Mouse (Mus musculus) stomach, adult 2 months (tissue): ENCODE results near the gene Fam209. TPM values are rescaled to one million over a fixed set of nuclear protein-coding genes. Genes with fewer than 3 reads are reported as not detected.

Experiments
- polyA plus RNA-seq: library from polyadenylated mRNA; depleted of rRNA; stranded (reverse); fragments of >200 nt; gene quantifications from 2 replicates; pipeline ENCODE4 v1.2.3, GENCODE M21; 2012; rRNA removed

The Fam209 gene
- polyA plus RNA-seq = 0.19 TPM in 1 of 2 replicates, not detected in the other

GRCm38 (mm10) chr2:172472318-172472717, at the start of gene Fam209:
Gene Fam209, plus strand, starts transcription at chr2:172472520.

GRCm38 (mm10) chr2:172439843-172440639, 32.3 kb upstream of the Fam209 start, which contains the start of gene Rtf2:
Gene Rtf2, plus strand, starts transcription at chr2:172440556.

DNA sequence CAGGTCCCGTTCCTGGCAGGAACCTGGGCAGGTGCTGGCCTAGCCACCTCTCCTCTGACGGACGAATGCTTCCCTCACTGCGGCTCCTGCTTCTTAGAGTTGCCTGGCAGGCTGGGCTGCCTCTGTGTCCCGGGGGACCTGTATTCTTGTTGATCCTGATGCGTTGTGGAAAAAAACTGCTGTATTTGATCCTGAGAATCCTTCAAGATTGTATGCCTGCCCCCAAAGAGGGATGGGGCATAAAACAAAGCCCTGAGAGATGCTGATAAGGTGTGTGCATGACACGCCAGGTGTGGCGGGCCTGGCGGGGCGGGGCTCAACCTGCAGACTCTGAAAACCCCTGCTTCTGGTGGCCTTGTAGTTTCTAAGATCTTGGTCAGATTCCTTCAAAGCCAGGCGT, 13.8 kb upstream of the Fam209 start, which contains the start of gene Gcnt7:
Gene Gcnt7 (minus strand): TSS at position 101 of the 400 bp plus-strand sequence.

Other genes with a start within 250 kb of the Fam209 start
- gene Mc3r, start 224.0 kb upstream of the Fam209 start, polyA plus RNA-seq = not detected in 2 replicates
- 22.7 and 43.5 TPM in 2 replicates for gene Fam210b, start 127.0 kb upstream of the Fam209 start, polyA plus RNA-seq
- gene Aurka, start 102.0 kb upstream of the Fam209 start, polyA plus RNA-seq = 1.8 and 4.5 TPM in 2 replicates
- gene Cstf1, start 101.8 kb upstream of the Fam209 start, polyA plus RNA-seq = 10.9 and 11.7 TPM in 2 replicates
- gene Cass4, start 78.7 kb upstream of the Fam209 start, polyA plus RNA-seq = 0.17 and 0.32 TPM in 2 replicates
- gene Rtf2, start 32.0 kb upstream of the Fam209 start, polyA plus RNA-seq = 16.1 and 16.5 TPM in 2 replicates
- not detected in 2 replicates for gene Gcnt7, start 13.9 kb upstream of the Fam209 start, polyA plus RNA-seq
- gene Tfap2c, start 77.1 kb downstream of the Fam209 start, polyA plus RNA-seq = 3.7 and 3.8 TPM in 2 replicates